31 mouse cellular contexts compared by ENCODE assay signal in the genomic region with DNA sequence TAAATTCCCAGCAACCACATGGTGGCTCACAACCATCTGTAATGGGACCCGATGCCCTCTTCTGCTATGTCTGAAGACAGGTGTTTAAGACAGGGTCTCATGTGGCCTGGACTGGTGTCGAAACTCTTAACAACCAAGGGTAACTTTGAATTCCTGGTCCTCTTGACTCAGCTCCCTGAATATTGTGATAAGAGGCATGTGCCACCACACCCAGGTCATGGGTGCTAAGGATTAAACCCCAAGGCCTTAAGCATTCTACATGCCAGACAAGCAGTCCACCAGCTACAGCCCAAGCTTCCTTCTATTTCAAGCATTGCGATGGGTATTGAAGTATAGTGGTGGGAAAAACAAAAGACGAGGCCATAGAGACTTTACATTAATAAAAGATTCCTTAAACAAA. TPM values are rescaled to one million over a fixed set of nuclear protein-coding genes. Genes with fewer than 3 reads are reported as not detected.
DNase-seq lines count a peak whose midpoint lies in the region; ATAC-seq and TF ChIP-seq lines count a peak whose summit lies in the region.
"Had no signal": no experiment of that assay in that cellular context is flagged by ENCODE, and none has a peak within 500 bp of the region (broad histone marks: within the 10 kb centered on the region; RNA-seq: fewer than 3 reads in every experiment).

No protein-coding gene starts in this region.

- WGBS in liver, embryonic 14.5 days (ENCODE audit: insufficient replicate concordance), result 44% methylated on average over 4 of the region's 4 CpGs
- WGBS in neural tube, embryonic 15.5 days, result 94% methylated on average over 4 of the region's 4 CpGs

- no peaks in the 10 kb centered on the region for H3K9me3 ChIP-seq in liver, embryonic 14.5 days (ENCODE audit: control insufficient read depth, low read length)
- no peaks in the 10 kb centered on the region for H3K9me3 ChIP-seq in neural tube, embryonic 15.5 days (replicated peaks)
- H3K9me3 ChIP-seq: embryonic facial prominence, embryonic 10.5 days; embryonic facial prominence, embryonic 15.5 days; forebrain, embryonic 10.5 days; forebrain, embryonic 15.5 days; heart, embryonic 13.5 days; hindbrain, embryonic 15.5 days; limb, embryonic 15.5 days; lung, embryonic 15.5 days; midbrain, embryonic 10.5 days had no signal

- no peak overlapping the region for H3K4me3 ChIP-seq in liver, embryonic 14.5 days (ENCODE audit: insufficient read depth in 1 of 2, low read depth in 2 of 2, low read length in 2 of 2)
- no peak overlapping the region for H3K4me3 ChIP-seq in neural tube, embryonic 15.5 days (replicated peaks)
- H3K4me3 ChIP-seq: embryonic facial prominence, embryonic 10.5 days; embryonic facial prominence, embryonic 15.5 days; forebrain, embryonic 10.5 days; forebrain, embryonic 15.5 days; heart, embryonic 13.5 days; hindbrain, embryonic 15.5 days; limb, embryonic 15.5 days; lung, embryonic 15.5 days; midbrain, embryonic 10.5 days had no signal

- peak; percentile 81 for ATAC-seq in erythroid progenitor cell, adult 5-6 weeks (replicated peaks; ENCODE audit: low FRiP score, poor library complexity, severe bottlenecking)
- peak; percentile 80 for ATAC-seq in liver, embryonic 14.5 days (ENCODE audit: insufficient read depth)
- no peak for ATAC-seq in neural tube, embryonic 15.5 days (ENCODE audit: low FRiP score)
- ATAC-seq: forebrain, embryonic 15.5 days; inflammation-experienced regulatory T-cells, adult 6 months; midbrain, embryonic 16.5 days; Patski had no signal

- DNase-seq in spleen, postnatal 36 days (ENCODE audit: low spot score in 2 of 2), result peak; percentile 5 to 43
- no peak for DNase-seq in spleen, adult 12 weeks (ENCODE audit: low spot score)
- DNase-seq in liver, embryonic 14.5 days (ENCODE audit: low read depth in 3 of 3, low spot score in 3 of 3), result peak; percentile 60 to 73 (median 67)
- no peak for DNase-seq in layer of hippocampus, adult 18-20 months (ENCODE audit: low spot score in 2 of 2)
- no peak for DNase-seq in adrenal gland, postnatal 4 days (ENCODE audit: low spot score in 2 of 2)
- DNase-seq: adrenal gland, postnatal 25 days; cerebellum, adult 8-10 months; cerebellum, postnatal 25 days; heart, postnatal 10 days; kidney, adult 2 months; kidney, postnatal 36 days; layer of hippocampus, postnatal 36 days; left cerebral cortex, postnatal 4 days; right cerebral cortex, adult 18-20 months; thymus, adult 18-20 months; thymus, postnatal 36 days had no signal

- H3K4me2 ChIP-seq in liver, embryonic 14.5 days (ENCODE audit: low read depth), result peak overlapping the region; percentile 50
- no peak overlapping the region for H3K4me2 ChIP-seq in neural tube, embryonic 15.5 days
- H3K4me2 ChIP-seq: embryonic facial prominence, embryonic 15.5 days; forebrain, embryonic 15.5 days; heart, embryonic 13.5 days; hindbrain, embryonic 15.5 days; limb, embryonic 15.5 days; lung, embryonic 15.5 days had no signal

- no peaks in the 10 kb centered on the region for H3K27me3 ChIP-seq in liver, embryonic 14.5 days (ENCODE audit: control insufficient read depth, insufficient read depth, low read length)
- H3K27me3 ChIP-seq in neural tube, embryonic 15.5 days (replicated peaks), result no peaks in the 10 kb centered on the region
- H3K27me3 ChIP-seq: embryonic facial prominence, embryonic 15.5 days; forebrain, embryonic 15.5 days; heart, embryonic 13.5 days; hindbrain, embryonic 15.5 days; limb, embryonic 15.5 days; lung, embryonic 15.5 days; Patski had no signal

- peak overlapping the region; percentile 69 for H3K27ac ChIP-seq in liver, embryonic 14.5 days
- no peak overlapping the region for H3K27ac ChIP-seq in neural tube, embryonic 15.5 days (replicated peaks)
- H3K27ac ChIP-seq: embryonic facial prominence, embryonic 10.5 days; embryonic facial prominence, embryonic 15.5 days; forebrain, embryonic 10.5 days; forebrain, embryonic 15.5 days; heart, embryonic 13.5 days; hindbrain, embryonic 15.5 days; limb, embryonic 15.5 days; lung, embryonic 15.5 days; midbrain, embryonic 10.5 days had no signal

- H3K36me3 ChIP-seq in liver, embryonic 14.5 days (replicated peaks; ENCODE audit: control insufficient read depth, insufficient read depth, low read depth), result no peaks in the 10 kb centered on the region
- no peaks in the 10 kb centered on the region for H3K36me3 ChIP-seq in neural tube, embryonic 15.5 days
- H3K36me3 ChIP-seq: embryonic facial prominence, embryonic 15.5 days; forebrain, embryonic 10.5 days; forebrain, embryonic 15.5 days; heart, embryonic 13.5 days; hindbrain, embryonic 15.5 days; limb, embryonic 15.5 days; lung, embryonic 15.5 days had no signal

- H3K9ac ChIP-seq in liver, embryonic 14.5 days (replicated peaks), result peak overlapping the region; percentile 21; the same call in 1 of the 2 replicates
- no peak overlapping the region for H3K9ac ChIP-seq in neural tube, embryonic 15.5 days (replicated peaks)
- H3K9ac ChIP-seq: embryonic facial prominence, embryonic 15.5 days; forebrain, embryonic 15.5 days; heart, embryonic 13.5 days; hindbrain, embryonic 15.5 days; limb, embryonic 15.5 days; lung, embryonic 15.5 days had no signal

- peaks cover 39 to 55% of the 10 kb centered on the region in 2 experiments for H3K4me1 ChIP-seq in liver, embryonic 14.5 days (replicated peaks; ENCODE audit: control insufficient read depth in 2 of 2, insufficient read depth in 2 of 2, low read length in 1 of 2)
- H3K4me1 ChIP-seq in neural tube, embryonic 15.5 days, result no peaks in the 10 kb centered on the region
- H3K4me1 ChIP-seq: forebrain, embryonic 15.5 days had no signal

- TF ChIP-seq EP300 in liver, embryonic 14.5 days (IDR thresholded peaks at IDR 0.05; ENCODE audit: low read depth), result peak; percentile 71

- TF ChIP-seq CTCF in liver, embryonic 14.5 days (IDR thresholded peaks at IDR 0.05; ENCODE audit: low read depth), result no peak

RNA-seq across cellular contexts. Expression of a gene that starts 14.5 kb away (rescaled TPM):
- 1.3 and 2.9 TPM in 2 replicates for total RNA-seq in erythroid progenitor cell, adult 5-6 weeks (2015; ENCODE audit: low replicate concordance)
- total RNA-seq in erythroid progenitor cell, adult 5-6 weeks (2017; ENCODE audit: low replicate concordance), result 0.30 and 1.4 TPM in 2 replicates
- polyA plus RNA-seq in liver, embryonic 14.5 days (2012; rRNA removed), result 1.9 and 2.2 TPM in 2 replicates
- 3.2 and 3.4 TPM in 2 replicates for polyA plus RNA-seq in liver, embryonic 14.5 days (2014; fragmentation: Nextera tagmentation; extraction: Ambion mirVana)
- total RNA-seq in layer of hippocampus, adult 18-20 months (2021), result under 1 TPM; 0.32 to 0.56 TPM
- total RNA-seq in adrenal gland, postnatal 4 days (2021), result 1 to 10 TPM; 7.1 to 7.3 TPM
- 3.7 and 4.8 TPM in 2 replicates for polyA plus RNA-seq in neural tube, embryonic 15.5 days (2015; fragmentation: Nextera tagmentation; extraction: Ambion mirVana)
- total RNA-seq: hematopoietic stem cell, adult 5-6 weeks had no signal
- polyA plus RNA-seq: inflammation-experienced regulatory T-cells, adult 6 months had no signal

RNA-seq across cellular contexts. Expression of a gene that starts 41.6 kb away (rescaled TPM):
- 14.4 and 22.6 TPM in 2 replicates for total RNA-seq in erythroid progenitor cell, adult 5-6 weeks (2015; ENCODE audit: low replicate concordance)
- 14.2 and 35.2 TPM in 2 replicates for total RNA-seq in erythroid progenitor cell, adult 5-6 weeks (2017; ENCODE audit: low replicate concordance)
- polyA plus RNA-seq in liver, embryonic 14.5 days (2012; rRNA removed), result 7.3 and 7.4 TPM in 2 replicates
- polyA plus RNA-seq in liver, embryonic 14.5 days (2014; fragmentation: Nextera tagmentation; extraction: Ambion mirVana), result 6.2 and 6.5 TPM in 2 replicates
- total RNA-seq in layer of hippocampus, adult 18-20 months (2021), result 10 to 100 TPM; 29.7 to 34.0 TPM
- 10 to 100 TPM; 32.0 to 33.2 TPM for total RNA-seq in adrenal gland, postnatal 4 days (2021)
- 21.6 and 22.0 TPM in 2 replicates for polyA plus RNA-seq in neural tube, embryonic 15.5 days (2015; fragmentation: Nextera tagmentation; extraction: Ambion mirVana)

Comparison
In these comparisons a context has a peak if more than half of its experiments do, and no peak if none do; other contexts are left out.
1. DNase-seq: peak in spleen, postnatal 36 days (2 of 2) and liver, embryonic 14.5 days (3 of 3); none in spleen, adult 12 weeks (single experiment), layer of hippocampus, adult 18-20 months (0 of 2) and adrenal gland, postnatal 4 days (0 of 2).